Mouse (Mus musculus) kidney, postnatal 14 days (tissue): ENCODE measurements at regions not wholly inside any gene's neighbourhood (a gene's known extent, or its start where the extent isn't known, plus 50 kb on each side); places are given as distances from the start of the nearest gene placed in this dataset.

ENCODE experiments used
- DNase-seq: peaks from one replicate; pipeline ENCODE4 v3.0.0; 2022; ENCODE audit warnings: mixed read lengths

DNA sequence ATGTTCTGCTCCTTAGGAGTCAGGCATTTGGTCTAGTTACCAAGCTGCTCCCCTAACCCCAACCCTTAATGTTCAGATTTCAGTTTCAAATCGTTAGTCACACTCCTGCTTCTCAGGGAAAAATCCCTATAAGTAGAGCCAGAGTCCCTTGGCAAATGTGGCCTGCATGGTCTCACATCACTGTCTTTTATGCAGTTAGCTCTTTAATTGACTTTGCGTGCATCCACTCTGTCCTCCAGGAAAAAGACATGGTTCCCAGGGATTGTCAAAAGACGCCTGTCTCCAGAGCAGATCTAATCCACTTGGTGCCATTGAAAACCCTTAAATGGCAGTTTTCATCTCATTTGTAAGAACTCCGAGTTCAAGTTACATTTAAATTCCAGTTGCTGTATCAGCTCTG, 256.3 kb upstream of the Lyplal1 start:
- DNase-seq, result no peak

- DNase-seq, result no peak
Observed at GRCm38 (mm10) chr1:186372770-186373353, 255.8 kb upstream of the Lyplal1 start.

- no peak for DNase-seq
Observed at GRCm38 (mm10) chr1:186363356-186363755, 246.2 kb upstream of the Lyplal1 start.

DNA sequence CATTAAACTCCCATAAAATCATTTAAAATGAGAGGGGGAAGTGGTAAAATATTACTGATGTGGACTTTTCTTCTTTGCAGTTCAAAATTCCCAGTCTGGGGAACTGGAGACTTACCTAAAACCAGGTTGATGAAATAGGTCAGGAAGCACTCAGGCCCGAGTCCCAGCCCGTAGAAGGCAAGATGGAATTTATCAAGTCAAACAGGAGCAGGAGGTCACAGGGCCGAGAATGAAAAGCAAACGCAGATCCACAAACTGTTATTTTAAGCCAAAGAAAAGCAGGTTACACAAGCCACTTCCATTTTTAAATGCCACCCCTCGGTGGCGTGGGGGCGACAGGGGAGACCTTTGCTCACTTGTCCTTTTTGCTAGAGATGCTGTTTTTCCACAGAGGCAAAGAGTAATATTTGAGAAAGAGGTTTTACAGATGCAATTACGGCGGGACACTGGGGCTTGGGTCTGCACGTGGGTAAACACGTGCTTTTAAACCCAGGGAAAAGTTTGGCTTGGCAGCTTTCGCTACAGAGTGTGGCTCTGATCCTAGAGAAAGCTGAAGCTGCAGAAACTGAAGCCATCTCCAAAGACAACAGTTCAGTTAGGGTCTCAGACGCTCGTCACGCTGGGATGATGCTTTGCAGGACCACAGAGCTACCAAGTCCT, 241.0 kb upstream of the Lyplal1 start:
- peak; percentile 37 for DNase-seq

- no peak for DNase-seq
Observed at GRCm38 (mm10) chr1:186354742-186355141, 237.6 kb upstream of the Lyplal1 start.

GRCm38 (mm10) chr1:186354072-186354471, 237.0 kb upstream of the Lyplal1 start:
- DNase-seq, result no peak

DNA sequence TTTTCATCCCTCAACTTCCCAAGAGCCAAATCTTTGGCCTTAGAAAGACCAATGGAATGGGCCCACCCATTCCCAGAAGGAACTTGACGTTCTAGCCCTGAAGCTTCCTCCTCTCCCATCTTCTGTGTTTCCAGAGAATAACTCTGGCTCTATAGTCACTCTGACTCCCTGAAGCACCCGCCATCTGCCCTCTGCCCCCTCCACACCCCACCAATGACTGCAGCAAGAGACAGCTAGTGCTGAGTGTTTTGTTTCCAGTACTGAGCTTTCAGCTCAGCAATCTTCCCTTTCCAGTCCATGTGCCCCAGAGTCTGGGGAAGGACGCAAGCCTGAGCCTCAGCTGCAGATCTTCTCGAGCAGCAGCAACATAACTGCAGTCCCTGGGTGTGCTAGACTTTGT, 233.3 kb upstream of the Lyplal1 start:
- no peak for DNase-seq

- DNase-seq, result no peak
Observed at GRCm38 (mm10) chr1:186349966-186350365, 232.9 kb upstream of the Lyplal1 start.

DNA sequence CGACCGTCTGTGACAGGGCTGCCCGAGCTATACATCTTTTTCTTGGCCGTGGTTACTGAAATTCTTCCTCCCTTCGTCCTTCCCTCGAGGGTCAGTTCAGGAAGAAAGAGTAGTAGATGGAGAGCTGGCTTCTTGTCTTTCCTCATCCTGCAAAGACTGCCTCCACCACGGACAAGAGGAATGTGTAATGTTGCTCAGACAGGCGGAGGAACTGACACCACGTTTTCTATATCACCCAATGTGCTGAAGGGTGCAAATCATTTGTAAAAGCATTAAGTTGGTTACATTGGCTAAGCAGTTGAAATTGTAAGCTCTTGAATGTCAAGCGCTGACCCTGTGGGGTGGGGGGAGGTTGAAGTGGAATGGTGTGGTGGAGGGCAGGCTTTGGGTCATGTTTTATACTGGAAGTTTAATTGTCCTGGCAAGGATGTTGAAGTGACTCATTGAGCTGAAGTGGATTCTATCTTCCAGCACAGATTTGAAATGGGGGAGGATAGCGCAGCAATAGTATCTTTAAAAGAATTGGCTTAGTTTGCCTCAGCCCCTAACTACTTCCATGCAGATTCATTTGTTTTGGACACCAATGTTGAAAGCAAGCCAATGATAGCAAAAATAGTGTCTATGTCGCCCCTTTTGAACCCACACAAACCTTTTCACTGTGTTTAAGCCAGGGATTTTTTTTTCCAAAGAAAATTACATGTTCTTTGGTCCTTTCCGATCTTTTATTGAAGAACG, 230.5 kb upstream of the Lyplal1 start:
- DNase-seq, result peak; percentile 57

- no peak for DNase-seq
Observed at GRCm38 (mm10) chr1:186345449-186345848, 228.3 kb upstream of the Lyplal1 start.

DNA sequence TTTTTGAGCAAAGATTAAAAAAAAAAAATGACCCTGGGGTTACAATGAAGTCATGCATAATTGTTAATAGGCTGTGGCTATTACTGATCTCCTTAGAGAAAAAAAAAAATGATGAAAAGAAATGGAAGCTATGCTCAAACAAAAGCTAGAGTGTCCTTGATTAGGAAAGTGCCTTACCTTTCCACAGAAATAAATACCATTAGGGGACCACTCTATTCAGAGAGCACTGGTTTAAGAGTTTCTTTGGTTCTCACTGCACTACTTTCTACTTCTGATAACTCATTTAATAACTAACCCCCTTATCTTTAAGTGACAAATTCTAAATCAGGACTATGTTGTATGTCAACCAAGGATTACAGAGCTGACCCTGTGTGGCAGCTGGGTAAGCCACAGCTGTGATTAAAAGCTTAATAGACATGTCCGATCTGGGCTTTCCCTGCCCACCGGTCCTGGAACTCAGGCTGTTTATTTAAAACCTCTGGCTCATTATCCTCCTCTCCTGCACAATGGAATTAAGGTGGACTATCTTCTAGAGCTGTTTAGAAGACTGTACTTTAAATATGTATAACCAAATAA, 225.9 kb upstream of the Lyplal1 start:
- no peak for DNase-seq

- no peak for DNase-seq
Observed at GRCm38 (mm10) chr1:186342391-186342790, 225.3 kb upstream of the Lyplal1 start.

GRCm38 (mm10) chr1:186341878-186342277, 224.8 kb upstream of the Lyplal1 start:
- no peak for DNase-seq

DNA sequence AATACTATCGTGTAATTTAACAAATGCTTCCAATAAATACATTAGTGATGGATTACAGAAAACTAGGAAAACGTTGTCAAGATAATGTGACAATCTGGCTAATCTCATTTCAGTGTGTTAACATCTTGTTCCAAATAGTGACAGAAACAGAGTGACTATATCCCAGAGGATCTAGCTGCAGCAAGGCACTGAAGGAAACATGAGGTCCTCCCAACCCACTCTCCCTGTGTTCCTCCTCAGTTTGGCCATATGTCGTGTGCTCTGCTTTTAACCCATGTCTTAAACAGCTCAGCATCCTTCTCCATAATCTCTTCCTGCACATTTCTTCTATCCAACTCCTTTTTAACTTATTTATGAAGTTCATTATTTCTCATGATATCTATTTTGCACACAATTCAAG, 223.6 kb upstream of the Lyplal1 start:
- no peak for DNase-seq

GRCm38 (mm10) chr1:186317285-186317684, 200.2 kb upstream of the Lyplal1 start:
- no peak for DNase-seq

GRCm38 (mm10) chr1:186314180-186314579, 197.1 kb upstream of the Lyplal1 start:
- no peak for DNase-seq

DNA sequence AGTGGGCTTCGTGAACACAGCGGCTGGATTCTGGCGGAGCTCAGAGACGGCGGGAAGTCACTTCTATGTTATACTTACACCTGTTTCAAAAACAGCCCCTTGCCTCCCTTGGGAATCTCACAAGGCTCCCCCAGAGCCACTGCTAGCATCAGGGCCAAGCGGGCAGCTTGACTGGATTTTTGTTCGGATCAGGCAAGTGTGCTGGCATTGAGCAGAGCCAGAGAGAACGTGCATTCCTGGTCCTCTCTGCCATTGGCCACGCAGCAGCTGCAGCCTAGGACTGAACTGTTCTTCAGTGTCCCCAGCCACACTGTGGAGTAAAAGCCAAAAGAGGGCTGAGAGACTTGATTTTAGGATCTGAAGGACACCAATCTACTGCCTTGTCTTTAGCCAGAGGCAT, 195.6 kb upstream of the Lyplal1 start:
- no peak for DNase-seq

DNA sequence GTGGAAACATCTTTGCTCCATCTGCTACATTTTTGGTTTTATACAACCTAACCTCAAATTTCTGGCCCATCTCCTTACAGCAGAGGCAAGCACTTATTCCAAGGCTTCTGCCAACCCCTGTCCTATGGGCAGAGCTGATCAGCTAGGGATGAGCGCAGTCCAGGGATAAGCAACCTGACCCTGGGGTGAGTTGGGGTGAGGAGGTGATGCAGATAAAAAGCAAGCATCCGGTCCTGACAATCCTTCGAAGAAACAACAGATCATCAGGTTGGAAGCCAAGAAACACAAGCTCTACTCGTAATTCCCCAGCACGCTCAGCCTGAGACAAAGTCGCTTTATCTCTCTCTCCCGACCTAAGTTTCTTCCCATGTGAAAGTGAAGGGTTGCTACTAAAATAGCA, 194.9 kb upstream of the Lyplal1 start:
- no peak for DNase-seq

DNA sequence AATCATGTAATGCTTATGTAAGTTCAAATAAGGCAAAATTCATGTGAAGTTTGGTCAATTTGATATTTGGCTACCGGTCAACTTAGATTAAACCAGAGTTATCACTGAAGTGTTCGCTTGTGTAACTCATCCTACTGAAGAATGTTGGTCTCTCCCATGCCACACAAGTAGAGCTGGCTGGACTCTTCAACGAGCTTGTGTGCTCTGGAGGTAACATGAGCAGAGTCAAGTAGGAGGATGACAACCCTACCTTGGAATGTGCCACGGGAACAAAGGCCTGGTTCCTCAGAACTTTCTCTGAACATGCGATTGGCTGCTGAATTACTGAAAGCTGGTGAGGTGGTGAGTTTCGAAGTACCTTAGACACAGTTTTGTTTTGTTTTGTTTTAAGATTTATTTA, 190.5 kb upstream of the Lyplal1 start:
- DNase-seq, result no peak

- peak; percentile 14 for DNase-seq
Observed at GRCm38 (mm10) chr1:186297464-186297863, 180.4 kb upstream of the Lyplal1 start.

- DNase-seq, result peak; percentile 24
Observed at GRCm38 (mm10) chr1:186295201-186295600, 178.1 kb upstream of the Lyplal1 start.

DNA sequence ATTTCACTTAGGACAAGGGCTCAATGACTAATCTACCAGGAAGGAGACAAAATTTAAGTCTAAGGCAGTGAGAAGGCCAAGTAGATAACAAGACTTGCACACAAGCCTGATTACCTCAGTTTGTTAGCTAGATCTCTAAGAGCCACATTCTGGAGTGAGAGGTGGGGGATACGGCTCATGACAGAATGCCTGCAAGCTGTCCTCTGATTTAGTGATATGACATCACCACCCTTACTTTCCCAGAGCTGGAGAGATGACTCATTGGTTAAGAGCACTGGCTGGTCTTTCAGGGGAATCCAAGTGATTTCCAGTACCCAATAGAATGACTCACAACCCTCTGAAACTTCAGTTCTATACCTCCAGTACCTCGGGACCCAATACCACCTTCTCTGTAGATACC, 177.5 kb upstream of the Lyplal1 start:
- no peak for DNase-seq

DNA sequence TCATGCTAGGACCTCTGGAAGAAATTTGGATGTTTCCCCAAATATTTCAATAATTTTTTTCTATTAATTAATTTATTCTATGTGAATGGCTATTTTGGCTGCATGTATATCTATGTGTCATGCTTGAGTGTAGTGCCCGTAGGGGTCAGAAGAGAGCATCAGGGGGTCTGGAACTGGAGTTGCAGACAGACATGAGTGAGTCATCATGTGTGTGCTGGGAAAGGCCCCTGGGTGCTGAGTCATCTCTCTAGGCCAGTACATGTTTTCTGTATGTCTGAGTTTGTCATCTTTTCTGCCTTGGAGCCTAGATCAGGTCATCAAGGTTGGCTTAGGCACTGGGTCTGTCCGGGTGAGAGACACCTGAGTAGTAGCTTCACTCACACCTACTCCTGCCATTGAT, 172.0 kb upstream of the Lyplal1 start:
- no peak for DNase-seq

- no peak for DNase-seq
Observed at GRCm38 (mm10) chr1:186287831-186288230, 170.7 kb upstream of the Lyplal1 start.
